Mouse (Mus musculus) stomach, postnatal 0 days (tissue): ENCODE measurements at regions not wholly inside any gene's neighbourhood (a gene's known extent, or its start where the extent isn't known, plus 50 kb on each side); places are given as distances from the start of the nearest gene placed in this dataset.

ENCODE experiments used
- CTCF ChIP-seq: IDR thresholded peaks from 2 replicates; pipeline ENCODE4 v1.5.1; 2016; ENCODE audit warnings: antibody characterized with exemption, low read depth, mild to moderate bottlenecking, moderate library complexity
- EP300 ChIP-seq: optimal IDR thresholded peaks from 2 replicates; pipeline ENCODE3; 2016; ENCODE audit warnings: antibody characterized with exemption

GRCm38 (mm10) chr14:57219643-57220042, 86.2 kb upstream of the Gjb6 start:
- peak; percentile 26; the same call in 1 of the 2 replicates for TF ChIP-seq CTCF
- no peak for TF ChIP-seq EP300
